Mouse (Mus musculus): ENCODE measurements around the gene 9930021J03Rik. TPM values are rescaled to one million over a fixed set of nuclear protein-coding genes. Genes with fewer than 3 reads are reported as not detected.

Gene 9930021J03Rik
- total RNA-seq (2021) = 10 to 100 TPM; 38.4 to 39.7 TPM

- DNase-seq = peak; percentile 97 to 99
Measured at GRCm38 (mm10) chr19:29805917-29806785, at the start of gene 9930021J03Rik. Gene 9930021J03Rik (minus strand): TSS chr19:29805989.

- DNase-seq = no peak
Measured at GRCm38 (mm10) chr19:29853711-29854110, 47.9 kb upstream of the 9930021J03Rik start.

- DNase-seq = no peak
Measured at GRCm38 (mm10) chr19:29851036-29851690, 45.4 kb upstream of the 9930021J03Rik start.

- no peak for DNase-seq
Measured at GRCm38 (mm10) chr19:29849924-29850551, 44.2 kb upstream of the 9930021J03Rik start.

- DNase-seq = peak; percentile 22 to 37
Measured at GRCm38 (mm10) chr19:29844036-29844661, 38.4 kb upstream of the 9930021J03Rik start.

- DNase-seq = no peak
Measured at GRCm38 (mm10) chr19:29843641-29844035, 37.8 kb upstream of the 9930021J03Rik start.

- DNase-seq = no peak
Measured at GRCm38 (mm10) chr19:29842973-29843372, 37.2 kb upstream of the 9930021J03Rik start.

- no peak for DNase-seq
Measured at GRCm38 (mm10) chr19:29840642-29841041, 34.9 kb upstream of the 9930021J03Rik start.

GRCm38 (mm10) chr19:29838636-29839135 lies 32.9 kb upstream of the 9930021J03Rik start:
- DNase-seq = no peak

- no peak for DNase-seq
Measured at GRCm38 (mm10) chr19:29838171-29838570, 32.4 kb upstream of the 9930021J03Rik start.

- DNase-seq = no peak
Measured at GRCm38 (mm10) chr19:29835364-29836034, 29.7 kb upstream of the 9930021J03Rik start.

GRCm38 (mm10) chr19:29830911-29831310 lies 25.1 kb upstream of the 9930021J03Rik start:
- DNase-seq = no peak

GRCm38 (mm10) chr19:29828558-29828957 lies 22.8 kb upstream of the 9930021J03Rik start:
- no peak for DNase-seq

GRCm38 (mm10) chr19:29826686-29827085 lies 20.9 kb upstream of the 9930021J03Rik start:
- DNase-seq = peak; percentile 32 to 52

- DNase-seq = no peak
Measured at GRCm38 (mm10) chr19:29825003-29825402, 19.2 kb upstream of the 9930021J03Rik start.

GRCm38 (mm10) chr19:29824034-29824700 lies 18.4 kb upstream of the 9930021J03Rik start:
- DNase-seq = no peak

GRCm38 (mm10) chr19:29823456-29824010 lies 17.7 kb upstream of the 9930021J03Rik start:
- no peak for DNase-seq

GRCm38 (mm10) chr19:29820966-29821365 lies 15.2 kb upstream of the 9930021J03Rik start:
- DNase-seq = no peak

- DNase-seq = peak; percentile 93 to 95
Measured at GRCm38 (mm10) chr19:29812581-29813460, 7.0 kb upstream of the 9930021J03Rik start, which contains the start of gene Ranbp6. Gene Ranbp6 (minus strand): TSS chr19:29812974.

- DNase-seq = no peak
Measured at GRCm38 (mm10) chr19:29810022-29810421, 4.2 kb upstream of the 9930021J03Rik start.

Measured in layer of hippocampus, postnatal 36 days (tissue).